Mouse (Mus musculus): ENCODE measurements around the gene Ptpn13. TPM values are rescaled to one million over a fixed set of nuclear protein-coding genes. Genes with fewer than 3 reads are reported as not detected.

Ptpn13 gene
- total RNA-seq (2021): 19.8 and 22.0 TPM in 2 replicates
- long read RNA-seq, experiment 1, partial matches to known transcripts: 4 of 10 reads
- long read RNA-seq, experiment 1, other reads (novel, unspliced or antisense): 6 of 10 reads
- long read RNA-seq, experiment 2, partial matches to known transcripts: 5 of 9 reads
- long read RNA-seq, experiment 2, other reads (novel, unspliced or antisense): 4 of 9 reads

GRCm38 (mm10) chr5:103424678-103425319, at the start of gene Ptpn13:
TSS of gene Ptpn13 (plus strand) at chr5:103425192.
- DNase-seq: peak; percentile 99

DNA sequence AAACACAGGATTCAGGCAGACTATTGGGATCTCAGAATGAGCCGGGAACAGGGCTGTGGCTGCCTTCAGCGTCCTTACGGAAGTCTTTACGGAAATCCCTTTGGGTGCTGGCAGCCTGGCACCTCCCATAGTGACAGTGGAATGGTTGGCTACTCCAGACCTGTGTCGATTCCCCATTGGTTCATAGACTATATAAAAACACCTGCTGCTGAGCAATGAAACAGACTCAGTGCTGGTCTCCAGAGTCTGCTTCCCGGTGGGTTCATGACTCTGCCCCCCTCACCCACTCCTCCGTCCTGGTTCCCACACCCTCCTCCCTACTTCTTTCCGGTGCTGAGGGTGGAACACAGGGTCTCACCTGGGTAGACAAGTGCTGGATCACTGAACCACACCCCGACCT, 49.8 kb upstream of the Ptpn13 start:
- no peak for DNase-seq

DNA sequence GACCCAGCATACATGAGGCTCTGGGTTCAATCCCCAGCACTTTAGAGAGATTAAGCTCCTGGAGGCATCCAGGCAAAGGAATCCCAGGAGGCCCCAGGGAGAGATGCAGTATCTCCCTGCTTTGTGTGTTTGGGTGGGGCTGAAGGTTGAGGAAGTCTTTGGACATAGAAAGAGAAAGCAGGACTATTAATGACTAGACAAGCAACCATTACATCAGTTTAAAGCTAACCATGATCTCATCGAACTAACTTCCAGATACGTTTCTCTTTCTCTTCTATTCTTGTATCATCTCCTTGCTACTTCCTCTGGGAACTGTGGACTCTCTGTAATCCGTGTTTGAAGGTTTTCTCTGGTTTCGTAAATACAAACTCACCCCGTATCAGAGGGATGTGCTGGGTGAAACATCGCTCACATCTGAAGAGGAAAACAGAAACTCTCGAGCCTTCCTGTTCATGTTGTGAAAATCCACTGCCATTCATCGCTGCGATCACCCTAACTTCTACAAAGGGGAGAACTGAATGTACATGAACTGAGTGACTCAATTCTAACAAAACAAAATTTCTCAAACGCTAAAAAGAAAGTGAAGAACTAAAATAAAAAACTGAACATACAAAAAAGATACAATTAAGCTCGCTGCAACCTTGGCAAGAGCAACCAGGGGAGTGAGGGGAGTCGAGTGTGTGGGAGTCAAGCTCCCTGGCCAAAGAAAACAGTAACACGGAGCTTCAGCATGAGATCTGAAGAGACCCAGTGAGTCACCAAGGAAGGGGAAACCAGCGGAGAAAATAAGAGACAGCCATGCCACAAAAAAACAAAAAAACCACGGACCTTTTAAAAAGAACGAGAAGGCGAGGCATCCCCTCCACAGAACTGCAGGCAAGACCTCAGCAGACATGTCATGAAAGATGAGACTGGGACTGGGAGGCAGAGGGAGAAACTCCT, 48.4 kb upstream of the Ptpn13 start:
- DNase-seq: peak; percentile 25

GRCm38 (mm10) chr5:103377493-103378130, 47.4 kb upstream of the Ptpn13 start:
- DNase-seq: no peak

- no peak for DNase-seq
Observed at GRCm38 (mm10) chr5:103380785-103381527, 44.0 kb upstream of the Ptpn13 start.

DNA sequence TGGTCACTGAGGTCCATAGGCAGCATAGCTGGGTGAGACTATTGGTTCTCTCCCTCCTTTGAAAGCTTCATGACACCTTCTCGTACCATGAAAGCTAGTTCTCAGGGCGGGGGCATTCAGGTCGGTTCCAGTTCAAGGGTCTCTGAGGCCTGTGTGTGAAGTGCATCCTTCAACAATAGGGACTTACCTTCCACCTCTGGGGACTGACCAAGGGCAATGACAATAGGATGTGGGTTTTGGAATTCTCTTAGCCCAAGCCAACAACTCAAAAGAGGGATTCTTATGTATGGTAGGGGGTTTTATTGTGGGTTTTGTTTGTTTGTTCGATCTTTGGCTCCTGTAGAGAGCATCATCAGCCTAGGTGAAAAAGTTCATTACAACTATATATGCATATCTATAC, 42.0 kb upstream of the Ptpn13 start:
- no peak for DNase-seq

DNA sequence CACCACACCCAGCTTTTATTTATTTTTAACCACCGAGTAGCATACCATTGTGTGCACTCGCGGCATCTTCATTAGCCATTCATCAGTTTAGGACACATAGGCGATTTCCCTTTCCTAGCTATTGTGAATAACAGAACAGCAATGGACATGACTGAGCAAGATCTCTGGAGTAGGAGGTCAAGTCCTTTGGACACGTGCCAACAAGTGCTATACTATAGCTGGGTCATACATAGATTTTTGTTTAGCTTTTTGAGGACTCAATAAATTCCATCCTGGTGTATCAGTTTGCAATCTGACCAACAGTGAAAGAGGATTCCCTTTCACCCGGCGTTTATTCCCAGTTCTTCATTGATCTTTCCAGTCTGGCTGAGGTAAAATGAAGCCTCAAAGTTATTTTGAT, 41.0 kb upstream of the Ptpn13 start:
- no peak for DNase-seq

DNA sequence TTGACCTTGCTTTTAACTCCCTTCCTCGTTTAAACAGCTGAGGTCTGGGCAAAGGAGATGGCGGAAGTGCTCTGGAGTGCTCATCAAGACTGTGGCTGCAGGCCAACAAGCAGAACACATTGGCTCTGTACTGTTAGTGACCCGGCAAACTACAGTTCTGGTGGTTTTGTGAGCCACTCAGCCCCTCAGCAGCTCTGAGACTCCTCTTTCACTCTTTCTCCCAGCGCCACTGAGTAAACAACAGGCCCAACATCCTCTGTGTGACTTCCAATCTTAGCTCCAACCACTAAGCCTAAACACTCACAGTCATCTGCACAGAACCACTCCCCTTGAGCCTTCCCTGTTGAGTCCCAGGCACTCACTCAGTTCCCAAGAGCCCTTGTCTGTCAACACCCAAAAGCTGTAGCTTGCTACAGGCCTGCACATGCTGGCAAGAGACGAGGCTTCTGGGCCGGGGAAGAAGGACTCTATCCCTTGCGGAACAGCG, 37.4 kb upstream of the Ptpn13 start:
- DNase-seq: peak; percentile 41

DNA sequence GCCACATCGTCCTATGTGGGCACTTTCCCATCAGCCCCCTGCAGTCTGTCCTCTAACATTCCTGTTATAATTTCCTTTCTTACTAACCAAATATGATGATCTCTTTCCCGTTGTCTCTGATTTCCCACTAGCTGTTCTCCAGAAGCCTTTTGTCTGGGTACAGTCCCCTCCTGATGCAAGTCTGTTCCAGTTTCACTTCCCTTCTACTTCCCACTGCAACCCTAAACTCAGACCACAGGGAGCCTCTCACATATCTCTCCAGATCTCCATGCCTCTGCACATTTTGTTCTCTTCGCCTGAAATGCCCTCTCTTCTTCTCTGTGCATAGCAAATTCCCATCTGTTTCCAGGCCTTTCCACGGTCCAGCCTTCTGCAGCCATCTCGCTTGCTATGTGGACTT, 35.6 kb upstream of the Ptpn13 start:
- DNase-seq: no peak

- no peak for DNase-seq
Observed at GRCm38 (mm10) chr5:103393220-103393619, 31.8 kb upstream of the Ptpn13 start.

- no peak for DNase-seq
Observed at GRCm38 (mm10) chr5:103393752-103394151, 31.2 kb upstream of the Ptpn13 start.

DNA sequence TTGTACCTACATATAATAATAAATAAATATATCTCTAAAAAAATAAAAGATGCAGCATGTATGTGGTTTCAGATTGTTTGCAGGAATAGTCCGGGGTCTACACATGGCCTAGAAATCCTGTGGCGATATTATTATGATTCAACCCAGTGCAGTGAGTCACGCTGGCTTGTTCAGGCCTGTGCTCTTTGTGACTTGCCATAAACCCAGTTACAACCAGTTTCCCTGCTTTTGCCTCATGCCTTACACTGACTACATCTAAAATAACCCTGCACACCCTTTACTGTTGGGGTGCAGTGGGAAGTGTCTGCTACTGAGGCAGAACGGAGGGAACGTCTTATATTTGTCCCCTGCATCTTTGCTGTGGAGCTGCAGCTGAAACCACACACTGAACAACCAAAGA, 29.3 kb upstream of the Ptpn13 start:
- DNase-seq: no peak

DNA sequence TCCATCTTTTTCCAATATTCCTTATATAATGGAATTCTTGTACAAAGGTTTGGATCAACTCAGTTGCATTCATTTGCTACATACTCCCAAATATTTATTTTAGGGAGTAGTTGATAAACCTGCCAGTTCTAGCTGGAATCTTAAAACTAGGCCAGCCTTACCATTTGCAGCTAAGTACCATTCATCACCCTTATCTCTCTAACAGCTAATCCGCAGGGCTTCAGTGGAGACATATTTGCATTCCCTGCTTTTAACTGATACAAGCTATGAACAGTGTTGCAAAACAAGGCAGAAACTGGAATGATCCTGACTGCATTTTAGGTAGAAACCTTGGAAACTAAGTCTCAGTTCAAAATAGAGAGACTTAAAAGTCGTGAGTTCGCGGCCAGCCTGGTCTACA, 27.6 kb upstream of the Ptpn13 start:
- DNase-seq: no peak

- no peak for DNase-seq
Observed at GRCm38 (mm10) chr5:103404213-103404968, 20.6 kb upstream of the Ptpn13 start.

DNA sequence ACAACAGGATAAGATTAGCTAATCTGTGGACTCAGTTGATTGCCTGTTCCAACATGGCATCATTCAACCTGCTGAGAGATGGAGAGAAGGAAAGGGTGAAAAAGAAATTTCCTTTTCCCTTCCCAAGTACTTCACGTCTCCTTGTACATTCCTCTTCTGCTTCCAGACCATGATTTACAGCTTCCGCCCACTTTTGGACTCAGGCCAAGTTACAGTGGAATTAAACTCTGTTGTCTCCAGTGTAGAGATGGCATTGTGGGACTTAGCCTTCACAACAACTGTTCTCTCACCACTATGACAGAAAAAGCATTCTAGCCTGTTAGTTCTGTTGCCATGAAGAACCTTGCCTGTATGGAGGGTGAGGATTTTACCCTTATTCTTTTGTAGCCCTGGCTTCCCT, 19.1 kb upstream of the Ptpn13 start:
- DNase-seq: no peak

- DNase-seq: no peak
Observed at GRCm38 (mm10) chr5:103412020-103412747, 12.8 kb upstream of the Ptpn13 start.

DNA sequence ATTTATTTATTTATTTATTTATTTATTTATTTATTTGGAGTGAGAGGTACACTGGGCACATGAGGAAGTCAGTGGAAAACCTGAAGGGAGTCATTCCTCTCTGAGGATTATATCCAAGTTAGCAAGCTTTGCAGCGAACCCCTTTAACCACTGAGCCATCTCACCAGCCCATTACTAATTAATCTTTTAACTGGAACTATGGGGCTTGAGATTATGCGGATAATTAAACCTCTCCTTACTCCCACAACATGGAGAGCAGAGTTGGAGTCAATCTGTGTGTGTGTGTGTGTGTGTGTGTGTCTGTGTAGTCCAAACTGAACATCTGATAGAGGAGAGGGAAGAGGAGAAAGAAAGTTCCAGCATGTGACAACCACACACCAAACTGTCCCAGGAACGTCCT, 10.4 kb upstream of the Ptpn13 start:
- DNase-seq: no peak

- DNase-seq: no peak
Observed at GRCm38 (mm10) chr5:103418009-103418408, 7.0 kb upstream of the Ptpn13 start.

GRCm38 (mm10) chr5:103418886-103419285, 6.1 kb upstream of the Ptpn13 start:
- DNase-seq: no peak

DNA sequence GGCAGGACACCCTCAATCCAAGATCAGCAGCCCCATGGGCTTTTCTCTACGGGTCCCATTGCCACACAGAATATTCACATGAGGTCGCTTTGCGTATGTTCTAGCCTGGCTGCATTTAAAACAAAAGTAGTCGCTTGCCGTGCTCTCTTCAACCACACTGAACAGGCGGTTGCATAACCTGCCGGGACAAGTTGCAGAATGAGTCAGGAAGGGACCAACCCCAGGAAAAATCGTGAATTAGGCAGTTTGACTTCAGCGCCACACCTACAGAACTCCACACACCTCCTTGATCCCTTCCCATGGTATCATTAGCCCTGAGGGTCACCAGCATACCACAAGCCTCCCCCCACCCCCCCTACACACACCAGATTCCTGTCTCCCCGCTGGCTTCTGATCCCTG, 4.4 kb upstream of the Ptpn13 start:
- peak; percentile 47 for DNase-seq
